Mouse (Mus musculus) heart, adult 18-20 months (tissue): ENCODE data around the gene Usp30. TPM values are rescaled to one million over a fixed set of nuclear protein-coding genes. Genes with fewer than 3 reads are reported as not detected.

Source experiments
- DNase-seq, 2 experiments: peaks; one replicate each; pipeline ENCODE4 v3.0.0; 2021 to 2022; ENCODE audit warnings: mixed read lengths in 1 of 2
- total RNA-seq, 2 experiments: library from RNA; stranded (reverse); gene quantifications; 2 replicates each; pipeline ENCODE4 v1.2.3; 2021

Gene Usp30
- total RNA-seq, 2 experiments from 2014 or later, result 10.4 to 11.6 TPM

GRCm38 (mm10) chr5:114127374-114128349, 62.4 kb downstream of the Usp30 start, which contains the start of gene Alkbh2:
Gene Alkbh2 (minus strand): TSS chr5:114128218.
- peak; percentile 81 to 90 for DNase-seq

GRCm38 (mm10) chr5:114129550-114130210, 64.4 kb downstream of the Usp30 start:
- DNase-seq, result no peak

- DNase-seq, result no peak
Observed at GRCm38 (mm10) chr5:114130211-114130605, 64.9 kb downstream of the Usp30 start, which contains the start of gene Ung. Gene Ung (plus strand): TSS chr5:114130386.

GRCm38 (mm10) chr5:114130698-114131520, 65.6 kb downstream of the Usp30 start:
- DNase-seq, result peak; percentile 94 to 96

- DNase-seq, result peak; percentile 71 to 80
Observed at GRCm38 (mm10) chr5:114131521-114131840, 66.2 kb downstream of the Usp30 start.

GRCm38 (mm10) chr5:114132841-114133240, 67.6 kb downstream of the Usp30 start:
- peak in 1 of 2 experiments; percentile 21 for DNase-seq

- DNase-seq, result peak; percentile 73 to 82
Observed at GRCm38 (mm10) chr5:114134091-114134534, 68.9 kb downstream of the Usp30 start.

- DNase-seq, result no peak
Observed at GRCm38 (mm10) chr5:114135516-114135915, 70.3 kb downstream of the Usp30 start.

GRCm38 (mm10) chr5:114137481-114138276, 72.4 kb downstream of the Usp30 start:
- no peak for DNase-seq

- DNase-seq, result peak in 1 of 2 experiments; percentile 62
Observed at GRCm38 (mm10) chr5:114138277-114139164, 73.3 kb downstream of the Usp30 start.

- DNase-seq, result peak; percentile 92 to 96
Observed at GRCm38 (mm10) chr5:114139175-114139574, 73.9 kb downstream of the Usp30 start.

- DNase-seq, result peak; percentile 73 to 87
Observed at GRCm38 (mm10) chr5:114146028-114146888, 81.0 kb downstream of the Usp30 start, which contains the start of gene Acacb. Gene Acacb (plus strand): TSS chr5:114146535.

GRCm38 (mm10) chr5:114147043-114147972, 82.0 kb downstream of the Usp30 start:
- DNase-seq, result no peak

- no peak for DNase-seq
Observed at GRCm38 (mm10) chr5:114152359-114153092, 87.3 kb downstream of the Usp30 start.

- DNase-seq, result no peak
Observed at GRCm38 (mm10) chr5:114153490-114153889, 88.2 kb downstream of the Usp30 start.

- no peak for DNase-seq
Observed at GRCm38 (mm10) chr5:114154765-114155164, 89.5 kb downstream of the Usp30 start.
